Mouse (Mus musculus): ENCODE data around the gene Atg4c. TPM values are rescaled to one million over a fixed set of nuclear protein-coding genes. Genes with fewer than 3 reads are reported as not detected.

The Atg4c gene
- total RNA-seq, 2 experiments from 2014 or later, result 23.5 to 25.0 TPM

DNA sequence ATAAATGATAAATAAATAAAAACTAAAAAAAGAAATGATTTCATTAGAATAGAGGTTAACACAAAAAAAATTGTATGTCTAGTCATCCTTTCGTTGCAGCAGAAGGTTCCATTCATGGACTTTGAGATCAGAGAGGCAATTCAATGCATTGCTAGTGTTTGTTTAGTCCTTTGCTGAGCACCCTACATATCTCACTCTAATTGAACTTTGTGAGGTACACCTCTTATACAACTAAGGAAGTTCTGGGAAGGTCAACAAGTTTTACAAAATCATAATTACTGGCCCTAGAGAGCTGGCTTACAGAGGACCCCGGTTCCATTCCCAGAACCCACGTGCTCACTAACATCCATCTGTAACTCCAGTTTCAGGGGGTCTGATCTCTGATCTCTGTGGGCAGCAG lies 55.6 kb downstream of the Atg4c start:
- no peak for DNase-seq
- intact Hi-C loops (cut with DNase I), result no loop called here

DNA sequence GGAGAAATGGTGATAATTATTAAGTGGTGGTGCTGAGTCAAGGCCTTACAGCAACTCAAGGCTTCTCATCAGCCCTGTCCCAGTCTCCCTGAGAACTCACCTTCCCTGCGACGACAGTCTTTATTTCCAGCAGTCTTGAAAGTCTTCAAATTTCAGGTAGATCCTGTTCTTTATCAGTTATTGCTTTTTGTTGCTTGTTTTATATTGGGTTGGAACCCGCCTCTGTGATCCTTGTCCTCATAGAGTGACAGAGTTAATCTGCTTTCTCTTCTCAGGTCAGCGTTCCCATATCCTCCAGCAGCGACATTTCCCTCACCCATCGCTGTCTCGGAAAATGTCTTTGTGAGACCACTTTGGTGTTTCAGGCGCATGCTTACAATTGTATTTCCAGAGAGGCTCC lies 56.1 kb downstream of the Atg4c start:
- intact Hi-C loops (cut with DNase I), result no loop called here
- DNase-seq, result no peak

DNA sequence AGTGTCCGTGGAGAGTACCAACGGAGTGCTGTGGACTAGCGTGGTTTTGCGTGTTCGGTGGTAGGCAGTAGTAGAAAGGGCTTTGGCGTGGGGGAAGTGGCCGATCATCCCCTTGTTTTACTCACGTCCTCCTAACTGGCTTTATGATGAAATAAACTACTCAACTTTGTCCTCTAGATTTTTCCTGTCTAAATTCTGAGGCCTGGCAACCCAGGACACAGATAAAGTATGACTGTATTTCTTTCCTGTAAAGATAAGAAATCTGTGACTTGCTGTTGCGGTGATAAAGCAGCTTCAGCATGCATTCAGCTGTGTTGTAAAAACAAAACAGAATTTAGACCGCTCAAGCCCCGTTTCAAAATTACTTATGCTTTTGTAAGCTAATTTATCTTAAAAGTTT lies 59.2 kb downstream of the Atg4c start:
- DNase-seq, result no peak
- intact Hi-C loops (cut with DNase I), result no loop called here

DNA sequence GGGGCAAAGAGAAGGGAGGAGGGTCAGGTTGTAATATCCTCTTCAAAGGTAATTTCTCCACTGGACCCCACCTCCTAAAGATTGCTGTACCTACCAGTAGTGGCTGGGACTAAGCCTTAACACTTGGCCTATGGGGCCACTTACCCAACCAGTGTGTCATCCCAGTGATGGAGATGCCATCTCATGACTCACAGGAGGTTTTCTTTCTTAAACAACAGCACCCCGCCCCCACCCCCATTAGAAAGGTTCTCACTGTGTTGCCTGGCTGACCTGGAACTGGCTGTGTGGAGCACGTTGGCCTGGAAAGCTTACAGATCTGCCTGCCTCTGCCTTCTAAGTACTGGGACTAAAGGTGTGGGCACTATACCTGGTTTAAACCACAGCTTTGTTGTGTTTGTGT lies 69.5 kb downstream of the Atg4c start:
- DNase-seq, result no peak
- intact Hi-C loops (cut with DNase I), result no loop called here

DNA sequence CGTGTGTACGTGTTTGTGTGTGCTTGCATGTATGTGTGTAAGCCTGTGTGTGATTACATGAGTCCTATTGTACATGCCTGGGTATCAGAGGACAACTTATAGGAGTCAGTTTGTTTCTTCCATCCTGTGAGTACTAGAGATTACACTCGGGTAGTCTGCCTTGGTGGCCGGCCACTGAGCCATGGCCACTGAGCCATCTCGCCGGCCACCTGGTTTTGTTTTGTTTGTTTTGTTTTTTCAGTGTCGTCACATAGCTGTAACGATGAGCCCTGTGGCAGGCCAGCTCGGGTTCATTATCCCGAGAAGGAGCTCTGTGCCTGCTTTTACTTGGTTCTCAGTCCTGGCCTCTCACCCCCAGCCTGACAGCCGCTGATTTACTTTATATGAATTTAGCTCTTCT lies 69.9 kb downstream of the Atg4c start:
- no peak for DNase-seq
- intact Hi-C loops (cut with DNase I), result no loop called here

DNA sequence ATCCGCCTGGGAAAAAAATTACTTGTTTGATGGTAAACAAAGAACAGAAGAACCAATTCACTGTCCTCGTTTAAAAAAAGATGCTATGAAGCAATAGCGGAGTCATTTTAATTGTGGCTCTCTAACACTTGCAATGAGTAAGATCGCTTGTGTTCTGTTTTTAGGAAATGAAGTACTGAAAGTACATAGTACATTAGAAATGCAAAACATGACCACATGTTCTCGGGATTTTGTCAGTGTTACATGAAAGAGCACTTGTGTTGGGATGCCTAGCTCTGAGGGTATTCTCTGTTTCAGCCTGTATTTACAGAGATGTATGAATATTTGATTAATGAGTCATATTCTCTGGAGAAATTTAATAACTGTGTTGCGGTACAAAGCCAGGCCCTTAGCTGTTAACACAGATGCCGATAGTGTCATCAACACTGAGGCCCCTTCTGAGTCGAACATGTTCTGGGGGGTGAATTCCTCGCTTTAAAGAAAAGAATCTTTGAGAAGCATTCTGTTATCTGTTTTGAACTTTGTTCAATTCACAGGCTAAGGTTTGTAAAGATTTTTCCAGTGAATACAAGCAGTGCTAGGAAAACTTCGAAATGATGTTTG lies 73.2 kb downstream of the Atg4c start:
- intact Hi-C loops (cut with DNase I), result no loop called here
- no peak for DNase-seq

DNA sequence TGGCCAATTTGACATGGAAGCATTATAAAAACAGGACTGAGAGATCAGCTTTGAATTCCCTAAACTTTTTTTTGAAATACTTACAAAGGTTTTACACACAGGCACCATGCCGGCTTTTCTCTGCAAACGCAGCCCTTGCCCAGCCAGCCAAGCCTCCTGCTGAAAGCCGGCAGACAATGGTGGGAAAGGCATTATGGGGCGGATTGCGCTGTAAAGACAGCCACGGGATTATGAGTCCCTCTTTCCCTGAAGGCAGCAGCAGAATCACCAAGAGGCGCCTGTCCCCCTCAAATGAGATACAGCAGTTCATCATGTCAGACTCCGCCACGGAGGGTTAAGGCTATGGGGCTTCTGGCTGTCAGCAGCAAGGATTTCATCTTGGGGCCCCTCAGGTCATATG lies 79.1 kb downstream of the Atg4c start:
- DNase-seq, result peak; percentile 24
- intact Hi-C loops (cut with DNase I), result no loop called here

DNA sequence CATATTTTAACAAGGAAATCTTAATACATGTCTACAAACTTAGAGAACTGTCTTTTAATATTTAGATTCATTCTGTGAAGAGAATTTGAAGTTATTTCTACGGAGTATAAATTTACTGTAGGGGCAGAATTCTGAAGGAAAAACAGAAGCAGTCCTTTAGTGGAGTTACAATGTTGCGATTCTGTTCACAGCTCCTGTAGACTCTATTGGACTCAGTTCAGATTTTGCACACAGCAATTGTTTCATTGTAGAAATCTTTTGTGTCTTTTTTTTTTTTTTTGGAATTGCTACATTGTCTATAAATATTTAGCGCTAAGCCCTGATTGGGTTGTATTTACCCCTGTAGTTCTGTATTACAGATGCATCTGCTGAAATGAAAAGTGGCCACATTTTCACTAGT lies 79.7 kb downstream of the Atg4c start:
- intact Hi-C loops (cut with DNase I), result no loop called here
- no peak for DNase-seq

DNA sequence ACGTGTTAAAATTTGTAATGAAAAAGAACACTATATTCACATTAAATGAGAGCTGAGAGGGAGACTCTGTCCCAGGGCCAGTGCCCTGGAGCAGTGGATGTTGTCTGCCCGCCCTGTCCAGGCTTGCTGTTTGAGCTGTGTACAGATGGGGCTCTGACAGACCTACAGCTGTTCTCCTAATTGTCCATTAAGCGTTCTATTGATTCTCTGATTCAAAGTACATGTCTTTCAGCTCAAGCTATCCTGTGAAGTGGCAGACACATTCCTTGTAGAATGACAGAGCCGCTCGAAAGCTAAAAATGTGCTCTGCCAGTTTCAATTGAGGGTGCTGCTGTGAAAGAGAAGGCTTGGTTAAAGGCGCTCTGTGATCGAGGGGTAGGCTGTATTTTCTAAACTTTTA lies 80.2 kb downstream of the Atg4c start:
- intact Hi-C loops (cut with DNase I), result no loop called here
- no peak for DNase-seq

DNA sequence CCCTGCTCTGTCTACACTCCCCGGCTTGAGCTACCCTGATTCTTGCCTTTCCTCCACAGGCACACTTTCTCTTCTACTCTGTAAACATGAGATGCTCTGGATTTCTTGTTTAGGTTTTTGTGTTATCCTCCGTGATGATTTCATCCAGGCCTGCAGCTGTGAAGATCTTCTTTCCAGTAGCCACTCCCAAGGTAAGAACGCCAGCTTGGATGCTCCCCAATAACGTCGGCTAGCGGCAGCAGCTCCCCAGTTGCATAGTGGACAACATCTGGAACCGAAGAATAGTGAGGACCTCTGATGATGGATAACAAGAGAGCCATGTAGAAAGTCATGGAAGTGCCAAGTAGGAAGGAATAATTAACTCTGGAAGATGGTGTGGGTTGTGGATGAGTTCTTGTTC lies 85.1 kb downstream of the Atg4c start:
- intact Hi-C loops (cut with DNase I), result no loop called here
- no peak for DNase-seq

DNA sequence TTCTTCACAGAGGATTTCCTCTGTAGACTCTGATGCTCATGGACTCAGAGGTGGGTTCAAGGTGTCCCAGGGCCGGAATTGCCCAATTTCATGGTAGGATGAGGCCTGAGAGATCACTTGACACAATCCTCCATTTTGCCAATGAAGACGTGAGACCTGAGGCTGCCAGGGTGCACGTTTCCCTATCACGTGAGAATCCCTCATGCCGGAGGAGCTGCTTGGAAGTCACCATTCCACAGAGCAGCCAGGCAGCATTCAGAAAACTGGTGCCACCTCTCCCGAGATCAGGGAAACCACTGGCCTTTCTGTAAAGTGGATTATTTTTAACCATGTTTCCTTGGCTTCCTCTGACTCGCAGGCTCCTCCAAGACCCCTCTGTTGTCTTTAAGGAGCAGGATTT lies 88.0 kb downstream of the Atg4c start:
- intact Hi-C loops (cut with DNase I), result no loop called here
- no peak for DNase-seq

DNA sequence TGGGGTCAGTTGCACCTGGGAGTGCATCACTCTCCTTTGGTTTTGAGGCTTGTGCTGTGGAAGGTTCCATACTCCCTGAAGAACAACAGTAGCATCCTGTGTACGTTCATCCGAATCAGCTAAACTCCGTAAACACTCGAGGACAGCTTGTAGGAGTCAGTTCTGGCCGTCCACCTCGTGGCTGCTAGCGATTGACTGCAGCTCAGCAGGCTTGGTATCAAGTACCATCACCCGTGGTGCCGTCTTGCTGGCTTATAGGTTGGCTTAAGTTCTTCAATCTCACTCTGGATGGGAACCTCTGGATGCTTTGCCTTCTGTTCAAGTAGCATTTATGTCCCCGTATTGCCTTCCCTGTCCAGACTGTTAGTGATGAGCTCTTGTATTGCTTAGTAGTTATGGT lies 95.6 kb downstream of the Atg4c start:
- DNase-seq, result no peak
- intact Hi-C loops (cut with DNase I), result no loop called here

DNA sequence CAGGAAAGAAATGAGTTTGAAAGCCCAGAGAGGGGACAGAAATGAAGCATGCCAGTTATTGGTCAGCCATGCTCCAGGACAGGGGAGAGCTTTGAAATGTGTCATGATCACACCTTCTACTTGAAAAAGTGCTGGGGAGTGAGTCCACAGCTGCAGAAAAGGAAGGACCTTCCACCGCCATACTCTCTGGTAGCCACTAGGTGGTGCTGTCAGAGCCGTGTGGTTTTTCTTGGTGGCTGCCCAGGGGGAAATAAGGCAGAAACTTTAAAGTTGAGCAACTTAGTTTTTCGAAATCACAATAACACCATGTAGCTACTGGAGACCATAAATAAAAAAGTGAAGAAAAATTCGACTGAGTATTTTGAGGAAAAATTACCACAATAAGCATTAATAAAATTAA lies 104.9 kb downstream of the Atg4c start:
- DNase-seq, result peak; percentile 25
- intact Hi-C loops (cut with DNase I), result no loop called here

DNA sequence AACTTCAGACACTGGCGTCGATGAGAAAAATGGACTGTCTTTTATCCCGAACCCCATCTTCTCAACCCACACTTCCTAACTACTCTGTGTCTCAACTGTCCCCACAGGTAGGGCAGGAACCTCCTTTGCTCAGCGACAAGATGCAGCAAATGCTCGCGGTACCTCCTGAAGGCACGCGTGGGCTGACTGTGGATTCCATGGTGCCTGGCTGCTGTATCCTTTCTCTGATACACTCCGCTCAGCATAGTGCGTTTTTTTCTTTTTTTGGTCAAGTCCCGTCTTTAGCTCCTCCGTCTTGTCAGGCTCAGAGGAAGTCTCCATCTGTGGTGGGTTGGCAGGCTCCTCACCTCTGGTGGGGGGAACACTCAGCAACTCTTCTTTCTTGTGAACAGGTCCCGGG lies 111.1 kb downstream of the Atg4c start:
- no peak for DNase-seq
- intact Hi-C loops (cut with DNase I), result no loop called here

Other genes starting within 250 kb of the Atg4c start
- gene Angptl3, start 163.0 kb upstream of the Atg4c start, total RNA-seq (2021), result not detected
- 100 to 1,000 TPM; 120 to 140 TPM for gene Dock7, start 73.0 kb upstream of the Atg4c start, total RNA-seq (2021)
- gene Gm12689, start 102.0 kb downstream of the Atg4c start, total RNA-seq (2021), result under 1 TPM; 0.26 to 0.66 TPM